Mouse (Mus musculus) cerebellum, adult 11 months (tissue): ENCODE measurements at regions not wholly inside any gene's neighbourhood (a gene's known extent, or its start where the extent isn't known, plus 50 kb on each side); places are given as distances from the start of the nearest gene placed in this dataset.

ENCODE experiments used
- DNase-seq: peaks from one replicate; pipeline ENCODE4 v3.0.0; 2022

DNA sequence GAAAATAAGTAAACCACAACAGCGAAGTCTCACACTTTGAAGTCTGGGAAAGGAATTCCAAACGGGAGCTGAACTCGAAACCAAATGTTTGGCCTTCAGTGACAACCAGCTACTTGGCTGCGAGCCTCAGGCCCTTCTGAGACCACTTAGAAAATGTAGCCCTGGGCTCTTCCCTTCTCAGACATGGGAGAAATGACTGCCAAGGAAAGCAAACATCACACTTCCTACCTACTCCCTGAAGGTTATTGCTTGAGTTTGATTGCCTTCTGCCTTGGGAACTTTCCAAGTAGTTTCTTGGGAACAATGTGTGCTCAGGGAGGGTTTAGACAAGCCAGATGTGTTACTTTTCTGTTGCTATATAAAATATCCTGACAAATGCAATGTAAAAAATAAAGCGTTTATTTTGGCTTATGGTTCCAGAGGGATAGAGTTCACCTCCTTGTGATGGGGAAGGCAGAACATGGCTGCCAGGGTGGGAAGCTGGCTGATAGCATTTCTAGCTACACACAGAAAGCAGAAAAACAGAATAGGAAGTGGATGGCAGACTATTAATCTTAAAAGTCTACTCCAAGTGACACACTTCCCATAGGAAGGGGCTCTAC, 194.8 kb upstream of the Rack1 start:
- DNase-seq: no peak

- no peak for DNase-seq
Observed at GRCm38 (mm10) chr11:48601096-48601495, 199.0 kb upstream of the Rack1 start.

DNA sequence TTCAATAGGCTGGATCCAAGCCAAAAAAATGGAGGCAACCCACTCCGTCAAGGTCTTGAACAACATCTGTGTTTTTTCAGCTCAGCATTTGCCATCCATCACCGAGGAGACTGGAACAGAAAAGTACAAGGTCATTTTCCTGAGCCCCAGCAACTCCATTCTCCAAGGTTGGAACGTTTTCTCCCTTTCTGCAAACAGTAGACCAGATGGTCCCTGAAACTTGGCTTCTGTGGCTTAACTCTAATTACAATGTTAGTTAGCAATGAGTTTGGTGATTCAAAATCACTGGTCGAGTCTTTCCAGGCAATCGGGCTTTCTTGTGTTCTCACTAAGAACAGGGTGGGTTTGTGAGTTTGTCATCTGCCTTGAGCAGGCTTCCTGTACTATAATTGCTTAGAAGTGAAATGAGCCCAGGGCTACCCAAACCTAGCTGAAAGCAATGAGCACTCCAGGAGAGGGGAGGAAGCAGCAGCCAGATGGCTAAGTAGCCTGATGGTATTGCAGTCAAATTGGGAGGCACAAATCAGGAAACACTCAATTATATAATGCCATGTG, 200.5 kb upstream of the Rack1 start:
- no peak for DNase-seq

GRCm38 (mm10) chr11:48599033-48599432, 201.1 kb upstream of the Rack1 start:
- no peak for DNase-seq

GRCm38 (mm10) chr11:48594429-48594828, 205.7 kb upstream of the Rack1 start:
- DNase-seq: no peak

GRCm38 (mm10) chr11:48588833-48589649, 211.1 kb upstream of the Rack1 start:
- DNase-seq: peak; percentile 4

DNA sequence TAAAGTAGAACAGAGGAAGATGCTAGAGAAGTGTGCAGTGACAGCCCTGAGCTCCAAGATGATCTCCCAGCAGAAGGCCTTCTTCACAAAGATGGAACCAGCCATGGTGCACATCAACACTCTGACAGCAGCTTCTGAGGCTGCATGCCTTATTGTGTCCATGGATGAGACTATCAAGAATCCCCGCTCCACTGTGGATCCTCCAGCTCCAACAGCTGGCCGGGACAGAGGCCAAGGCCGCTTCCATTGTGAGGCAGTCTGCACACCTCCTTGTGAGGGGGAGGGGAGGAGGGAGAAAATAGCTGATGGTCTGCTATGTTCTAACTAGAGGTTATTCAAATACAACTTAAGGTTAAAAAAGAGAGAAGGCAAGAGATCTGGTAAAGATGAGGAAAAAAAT, 231.4 kb upstream of the Rack1 start:
- DNase-seq: no peak

- DNase-seq: no peak
Observed at GRCm38 (mm10) chr11:48567583-48568562, 232.3 kb upstream of the Rack1 start.

- no peak for DNase-seq
Observed at GRCm38 (mm10) chr11:48558053-48558452, 242.1 kb upstream of the Rack1 start.

DNA sequence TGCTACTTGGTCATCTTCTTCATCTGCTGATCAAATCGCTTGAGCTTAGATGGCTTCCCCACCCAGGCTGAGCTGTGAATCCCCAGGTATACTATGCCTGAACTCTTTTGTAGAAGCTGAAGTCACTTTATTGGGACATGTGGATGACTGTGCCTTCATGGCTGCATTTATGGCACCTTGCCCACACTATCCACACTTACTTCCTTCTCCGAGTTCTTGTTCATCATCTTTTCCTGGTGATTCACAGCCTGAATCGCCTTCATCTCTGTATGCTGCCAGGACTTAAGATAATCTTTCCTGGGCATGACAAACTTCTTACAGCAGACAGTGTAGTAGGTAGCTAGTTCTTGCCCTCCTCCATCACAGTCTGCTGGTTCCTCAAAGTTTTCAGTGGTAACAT, 248.1 kb upstream of the Rack1 start:
- DNase-seq: no peak

- no peak for DNase-seq
Observed at GRCm38 (mm10) chr11:48551201-48551600, 248.9 kb upstream of the Rack1 start.

DNA sequence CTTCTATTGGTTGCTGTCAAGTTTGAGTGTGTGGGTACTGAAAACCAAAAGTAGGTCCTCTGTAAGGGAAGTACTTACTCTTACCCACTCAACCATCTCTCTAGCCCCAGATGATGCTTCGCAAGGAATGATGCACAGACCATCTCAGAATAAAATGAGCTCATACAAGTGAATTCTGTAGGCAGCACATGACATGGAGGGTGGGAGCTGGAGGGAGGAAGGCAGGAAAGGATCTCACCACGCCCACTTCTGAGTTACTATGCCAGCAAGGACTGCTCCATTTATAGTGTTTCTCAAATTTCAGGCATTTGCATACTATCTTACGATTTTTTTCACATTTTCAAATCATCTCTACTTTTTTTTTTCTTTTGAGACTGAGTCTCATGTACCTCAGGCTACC, 273.8 kb upstream of the Rack1 start:
- DNase-seq: no peak

DNA sequence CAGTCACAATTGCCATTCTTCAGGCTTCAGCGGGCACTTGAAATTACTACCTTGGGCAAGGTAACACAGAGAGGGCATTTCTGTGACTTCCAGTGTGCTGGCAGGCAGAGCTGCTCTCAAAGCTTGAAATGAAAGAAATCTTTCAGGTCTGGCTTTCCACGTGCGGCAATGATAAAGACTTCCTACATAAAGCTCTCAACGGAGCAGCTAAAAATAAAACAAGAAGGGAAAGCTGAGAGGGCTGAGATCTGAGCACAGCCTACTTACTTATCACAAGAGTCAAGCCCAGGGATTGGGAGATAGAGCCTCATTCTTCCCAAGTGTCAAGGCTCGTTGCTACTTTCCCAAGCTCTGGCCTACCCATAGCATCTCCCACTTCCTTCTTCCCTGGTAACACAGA, 274.6 kb upstream of the Rack1 start:
- no peak for DNase-seq

DNA sequence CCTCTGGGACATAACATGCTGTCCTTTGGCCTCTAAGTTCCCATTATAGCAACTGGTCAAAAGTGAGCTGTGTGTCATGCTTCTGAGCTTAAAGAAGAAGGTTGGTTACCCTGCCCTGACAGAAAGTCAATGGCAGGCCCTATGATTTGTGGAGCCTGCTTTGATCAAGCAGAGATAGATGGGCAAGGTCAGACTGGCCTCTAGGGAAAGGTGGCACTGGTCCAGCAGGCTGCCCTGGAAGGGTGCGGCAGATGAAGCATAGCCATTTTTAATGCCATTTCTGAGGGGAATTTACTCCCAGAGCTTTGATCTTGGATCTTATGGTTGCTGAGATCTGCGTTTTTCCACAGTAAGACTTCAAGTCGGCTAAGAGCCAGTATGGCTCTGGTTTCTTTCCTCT, 293.2 kb upstream of the Rack1 start:
- DNase-seq: no peak

GRCm38 (mm10) chr11:48502011-48502806, 297.9 kb upstream of the Rack1 start:
- no peak for DNase-seq

- no peak for DNase-seq
Observed at GRCm38 (mm10) chr11:48499057-48499456, 301.1 kb upstream of the Rack1 start.

- DNase-seq: no peak
Observed at GRCm38 (mm10) chr11:48488308-48488707, 311.8 kb upstream of the Rack1 start.

DNA sequence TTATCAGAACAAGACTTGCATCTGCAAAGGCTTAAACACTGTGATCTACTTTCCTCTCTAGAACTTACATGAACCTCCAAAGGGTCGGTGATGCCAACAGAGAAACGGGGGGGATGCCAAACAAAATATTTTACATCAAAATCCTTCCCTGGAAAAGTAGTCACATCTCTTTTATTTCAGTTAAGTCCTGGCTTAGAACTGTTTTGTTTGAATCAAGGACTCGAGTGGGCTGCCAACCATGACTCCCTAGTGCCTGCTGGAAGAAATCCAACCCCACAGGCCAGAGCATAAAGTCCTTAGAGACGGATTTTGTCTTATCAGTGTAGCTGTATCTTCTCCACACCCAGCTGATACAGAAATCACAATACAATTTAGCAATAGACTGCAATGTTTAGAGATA, 336.1 kb upstream of the Rack1 start:
- DNase-seq: no peak

- DNase-seq: no peak
Observed at GRCm38 (mm10) chr11:48449883-48450282, 350.2 kb upstream of the Rack1 start.

- no peak for DNase-seq
Observed at GRCm38 (mm10) chr11:48442534-48443254, 357.4 kb upstream of the Rack1 start.

GRCm38 (mm10) chr11:48436712-48437111, 363.4 kb upstream of the Rack1 start:
- DNase-seq: no peak

DNA sequence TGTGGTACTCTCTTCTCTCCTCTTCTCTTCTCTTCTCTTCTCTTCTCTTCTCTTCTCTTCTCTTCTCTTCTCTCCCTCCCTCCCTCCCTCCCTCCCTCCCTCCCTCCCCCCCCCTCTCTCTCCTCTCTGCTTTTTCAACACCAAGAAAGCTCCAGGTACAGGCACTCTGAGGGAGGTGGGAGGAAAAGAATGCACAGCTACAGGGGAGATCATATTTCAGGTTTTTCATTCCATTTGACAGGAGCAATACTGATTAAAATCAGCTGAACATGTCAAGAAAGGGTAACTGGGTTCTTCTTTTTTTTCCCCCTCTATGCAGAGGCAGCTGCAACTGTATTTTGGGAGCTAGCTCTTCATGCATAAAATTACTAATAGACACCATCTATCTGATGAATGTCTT, 368.8 kb upstream of the Rack1 start:
- DNase-seq: no peak
